Mouse (Mus musculus): ENCODE measurements around the gene Xrcc6.
"Not testable (repeated sequence)": the region's sequence is repeated elsewhere in the genome, so short reads cannot be mapped to it uniquely, and the experiment has no call there.

Gene Xrcc6

GRCm38 (mm10) chr15:81966062-81966829 is 21.4 kb upstream of the Xrcc6 start:
- no peak for DNase-seq (ENCODE audit: inconsistent ontology term)

- no peak for DNase-seq (ENCODE audit: inconsistent ontology term)
These were observed 19.8 kb upstream of the Xrcc6 start for GRCm38 (mm10) chr15:81967821-81968220.

GRCm38 (mm10) chr15:81968447-81968846 is 19.2 kb upstream of the Xrcc6 start:
- DNase-seq (ENCODE audit: inconsistent ontology term), result no peak

GRCm38 (mm10) chr15:81969173-81969572 is 18.5 kb upstream of the Xrcc6 start:
- no peak for DNase-seq (ENCODE audit: inconsistent ontology term)

- not testable (repeated sequence) for DNase-seq (ENCODE audit: inconsistent ontology term)
These were observed 18.0 kb upstream of the Xrcc6 start for GRCm38 (mm10) chr15:81969635-81970034.

- DNase-seq (ENCODE audit: inconsistent ontology term), result not testable (repeated sequence)
These were observed 17.1 kb upstream of the Xrcc6 start for GRCm38 (mm10) chr15:81970498-81970897.

- DNase-seq (ENCODE audit: inconsistent ontology term), result not testable (repeated sequence)
These were observed 12.5 kb upstream of the Xrcc6 start for GRCm38 (mm10) chr15:81975156-81975555.

GRCm38 (mm10) chr15:81980321-81980720 is 7.3 kb upstream of the Xrcc6 start, which contains the start of gene 1700029P11Rik:
Gene 1700029P11Rik, plus strand, starts transcription at chr15:81980540.
- no peak for DNase-seq (ENCODE audit: inconsistent ontology term)

- peak; percentile 22 for DNase-seq (ENCODE audit: inconsistent ontology term)
These were observed 5.5 kb upstream of the Xrcc6 start for GRCm38 (mm10) chr15:81982173-81982572.

- DNase-seq (ENCODE audit: inconsistent ontology term), result peak; percentile 93
These were observed 2.1 kb upstream of the Xrcc6 start for GRCm38 (mm10) chr15:81985267-81986161.

GRCm38 (mm10) chr15:81989371-81990062 is 1.9 kb downstream of the Xrcc6 start:
- DNase-seq (ENCODE audit: inconsistent ontology term), result peak; percentile 89

GRCm38 (mm10) chr15:81990549-81990948 is 2.9 kb downstream of the Xrcc6 start:
- DNase-seq (ENCODE audit: inconsistent ontology term), result no peak

GRCm38 (mm10) chr15:81993992-81994391 is 6.4 kb downstream of the Xrcc6 start:
- DNase-seq (ENCODE audit: inconsistent ontology term), result no peak

GRCm38 (mm10) chr15:82004257-82004656 is 16.6 kb downstream of the Xrcc6 start:
- DNase-seq (ENCODE audit: inconsistent ontology term), result no peak

- peak; percentile 70 for DNase-seq (ENCODE audit: inconsistent ontology term)
These were observed 24.3 kb downstream of the Xrcc6 start for GRCm38 (mm10) chr15:82011947-82012346.

- DNase-seq (ENCODE audit: inconsistent ontology term), result peak; percentile 6
These were observed 27.2 kb downstream of the Xrcc6 start for GRCm38 (mm10) chr15:82014745-82015391.

GRCm38 (mm10) chr15:82015392-82016100 is 27.9 kb downstream of the Xrcc6 start:
- DNase-seq (ENCODE audit: inconsistent ontology term), result no peak

- peak; percentile 99 for DNase-seq (ENCODE audit: inconsistent ontology term)
These were observed 28.6 kb downstream of the Xrcc6 start for GRCm38 (mm10) chr15:82016101-82016808.

- no peak for DNase-seq (ENCODE audit: inconsistent ontology term)
These were observed 29.2 kb downstream of the Xrcc6 start for GRCm38 (mm10) chr15:82016830-82017229.

- no peak for DNase-seq (ENCODE audit: inconsistent ontology term)
These were observed 29.8 kb downstream of the Xrcc6 start for GRCm38 (mm10) chr15:82017461-82017860.

Data from Muller cell, postnatal 12 days (primary cell).